Mouse (Mus musculus): Measurements from ENCODE around the gene Tob2.

Tob2 gene

DNA sequence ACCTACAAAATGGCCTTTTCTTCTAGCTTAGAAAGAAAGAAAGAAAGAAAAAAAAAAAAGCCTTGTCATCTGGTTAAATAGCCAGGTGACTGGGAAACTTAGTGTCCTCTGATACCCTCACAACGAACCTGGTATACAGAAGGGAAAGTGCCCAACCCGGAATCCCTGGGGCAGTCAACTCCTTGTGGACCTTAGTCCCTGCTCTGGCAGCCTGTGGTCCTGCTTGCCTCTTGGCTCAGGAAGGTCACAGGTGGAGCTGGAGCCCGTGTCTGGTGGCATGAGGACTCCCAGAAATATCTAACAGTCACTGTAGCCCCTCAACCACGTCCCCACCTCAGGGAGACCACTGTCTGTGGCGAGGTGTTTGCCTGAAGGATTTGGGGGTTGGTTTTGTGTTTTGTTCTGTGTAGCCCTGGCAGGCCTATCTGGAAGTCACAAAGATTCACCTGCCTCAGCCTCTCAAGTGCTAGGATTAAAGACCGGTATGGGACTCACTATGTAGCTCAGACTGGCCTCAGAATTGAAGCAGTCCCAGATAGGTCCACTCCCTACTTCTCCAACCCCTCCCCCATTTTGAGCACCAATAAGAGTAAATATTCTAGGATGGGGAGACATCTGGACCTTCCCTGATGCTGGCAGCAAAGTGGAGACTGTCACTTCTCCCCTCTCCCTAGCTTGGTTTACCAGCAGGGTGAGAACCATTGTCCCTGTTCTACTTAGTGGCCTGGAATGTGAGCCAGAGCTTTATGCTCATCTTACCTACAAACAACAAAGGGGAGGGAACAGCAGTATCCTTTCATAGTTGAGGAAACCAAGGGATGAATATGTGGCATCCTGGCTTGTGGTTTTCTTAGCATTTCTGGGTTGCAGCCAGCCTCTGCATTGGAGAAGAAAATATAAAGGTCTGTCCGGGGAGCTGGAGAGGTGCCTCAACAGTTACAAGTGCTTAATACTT lies 21.4 kb downstream of the Tob2 start:
- no peak for DNase-seq (ENCODE audit: low read depth)

DNA sequence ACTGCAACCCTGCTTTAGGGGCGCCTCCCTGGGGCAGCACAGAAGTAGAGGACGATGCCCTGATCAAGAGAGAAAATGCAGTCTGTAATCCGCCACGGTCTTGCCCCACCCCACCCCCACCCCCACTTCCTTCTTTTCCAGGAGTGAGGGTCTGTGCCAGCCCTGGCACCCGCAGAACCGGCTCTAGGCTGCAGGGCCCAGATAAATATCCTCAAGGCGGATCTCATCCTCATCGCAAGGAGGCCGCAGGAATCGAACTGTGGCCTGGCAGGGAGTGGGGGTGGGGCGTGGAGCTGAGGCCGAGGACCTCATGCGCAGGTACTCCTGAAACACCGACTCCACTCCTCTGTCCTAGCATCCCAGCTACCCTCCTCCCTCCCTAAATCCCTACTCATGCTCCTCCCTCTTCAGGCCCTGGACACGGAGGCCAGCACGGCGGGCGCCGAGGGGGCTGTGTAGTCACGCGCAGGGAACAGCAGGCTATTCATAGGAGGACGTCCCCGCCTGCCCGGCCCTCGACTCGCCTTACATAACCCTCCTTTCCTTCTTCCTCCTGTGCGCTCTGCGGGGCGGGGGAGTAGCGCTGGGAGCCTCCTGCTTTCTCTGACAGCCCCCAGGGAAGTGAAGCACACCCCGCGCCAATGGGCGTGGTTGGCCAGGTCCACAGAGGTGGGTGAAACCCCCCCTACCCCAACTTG lies 22.3 kb downstream of the Tob2 start:
- DNase-seq (ENCODE audit: low read depth) = no peak

DNA sequence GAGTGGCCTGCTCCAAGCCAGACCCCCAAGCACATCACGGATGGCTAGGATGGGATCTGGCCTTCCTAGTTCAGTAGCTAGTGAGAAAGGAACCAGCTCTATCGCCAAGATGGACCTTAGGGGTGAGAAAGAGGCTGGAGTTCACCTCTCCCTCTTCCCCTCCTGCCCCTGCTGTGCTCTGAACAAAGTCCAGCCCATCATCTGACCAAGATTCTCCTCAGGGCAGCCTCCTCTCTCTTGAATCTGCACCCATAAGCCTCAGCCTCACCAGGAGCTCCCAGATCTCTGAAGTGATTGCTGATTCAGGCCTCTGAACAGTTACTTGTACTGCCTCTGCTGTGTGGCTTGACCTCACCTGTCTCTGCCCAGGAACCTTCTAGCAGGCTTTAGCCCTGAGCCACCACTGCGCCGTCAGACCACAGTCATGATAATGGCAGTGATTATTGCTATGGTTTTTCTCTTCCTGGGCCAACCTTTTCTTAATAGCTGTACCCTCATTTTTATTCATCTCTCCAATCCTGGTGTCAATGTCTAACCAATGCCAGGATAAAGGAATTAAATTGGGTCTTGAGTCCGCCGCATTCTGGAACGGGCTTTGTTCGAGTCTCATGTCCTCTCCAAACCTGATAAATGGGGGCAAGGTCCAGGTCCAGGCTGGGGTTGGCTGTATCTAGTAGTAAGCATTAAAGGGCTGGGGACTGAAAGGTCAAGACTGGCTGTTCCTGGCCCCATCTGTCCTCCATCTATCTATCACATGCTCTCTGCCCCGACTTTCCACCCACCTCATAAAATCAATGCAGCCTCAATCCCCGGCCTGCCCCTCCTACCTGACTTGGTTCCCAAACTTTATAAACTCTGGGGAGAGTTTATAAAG lies 23.4 kb downstream of the Tob2 start:
- DNase-seq (ENCODE audit: low read depth) = no peak

DNA sequence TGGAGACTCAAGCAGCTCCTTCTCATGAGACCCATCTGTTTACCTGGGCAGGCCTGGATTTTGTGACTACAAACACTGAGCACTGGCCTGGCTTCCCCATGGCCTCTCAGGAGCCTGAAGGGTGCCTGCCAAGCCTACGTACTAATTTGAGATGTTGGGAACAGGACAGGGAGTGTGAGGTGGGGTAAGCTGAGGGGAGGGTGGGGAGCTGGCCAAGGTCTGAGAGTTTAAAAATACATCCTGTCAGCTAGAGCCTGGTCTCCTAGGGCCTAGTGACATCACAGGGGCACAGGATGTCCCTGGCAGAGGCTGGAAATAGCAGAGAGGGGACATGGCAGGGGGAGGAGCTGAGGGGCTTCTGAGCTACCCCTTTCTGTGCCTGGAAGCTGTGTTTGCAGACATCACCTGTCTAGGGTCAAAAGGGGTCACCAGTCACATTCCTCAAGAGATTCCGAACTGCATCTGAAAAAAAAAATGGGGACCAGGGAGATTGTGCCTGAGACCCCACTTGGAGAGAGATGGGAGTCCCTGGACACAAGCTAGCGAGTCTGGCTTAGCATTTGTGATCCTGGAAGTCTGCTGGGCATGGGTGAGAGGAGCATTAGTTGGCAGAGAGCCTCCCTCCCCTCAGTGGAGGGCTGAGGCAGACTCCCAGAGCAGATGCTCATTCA lies 24.3 kb downstream of the Tob2 start:
- no peak for DNase-seq (ENCODE audit: low read depth)

DNA sequence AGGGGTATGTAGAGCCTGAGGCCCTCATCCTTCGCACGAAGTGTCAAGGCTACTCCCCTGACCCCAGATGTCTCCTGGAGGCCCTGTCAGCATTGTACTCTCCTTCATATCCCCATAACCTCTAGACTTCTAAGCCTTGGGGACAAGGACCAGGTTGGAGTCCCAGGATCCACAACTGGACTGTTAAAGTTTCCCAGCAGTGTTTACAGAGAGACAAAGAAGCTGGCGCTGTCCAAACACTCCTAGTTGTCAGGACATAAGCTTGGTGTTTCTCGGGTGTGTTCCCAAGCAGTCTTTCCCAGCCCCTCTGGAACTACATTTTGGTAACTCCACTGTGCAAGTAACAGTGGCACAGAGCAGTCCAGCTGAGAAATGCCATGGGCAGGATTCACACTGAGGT lies 25.1 kb downstream of the Tob2 start:
- no peak for DNase-seq (ENCODE audit: low read depth)

DNA sequence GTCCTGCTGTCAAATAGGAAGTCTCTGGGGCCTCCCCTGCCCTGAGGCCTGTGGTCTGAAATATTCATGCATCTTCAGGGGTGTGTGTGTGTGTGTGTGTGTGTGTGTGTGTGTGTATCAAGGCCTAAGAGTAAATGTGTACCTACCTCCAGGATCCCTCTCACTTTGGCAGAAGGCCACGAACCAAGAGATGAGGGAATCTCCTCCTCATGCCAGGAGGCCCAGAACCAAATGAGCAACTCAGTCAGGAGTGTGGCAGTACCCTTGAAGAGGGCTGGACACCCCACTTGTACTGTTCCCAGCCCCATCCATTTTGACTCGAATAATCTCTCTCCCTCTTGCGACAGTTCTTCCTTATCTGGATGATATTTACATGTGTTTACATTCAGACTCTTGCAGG lies 26.4 kb downstream of the Tob2 start:
- no peak for DNase-seq (ENCODE audit: low read depth)

DNA sequence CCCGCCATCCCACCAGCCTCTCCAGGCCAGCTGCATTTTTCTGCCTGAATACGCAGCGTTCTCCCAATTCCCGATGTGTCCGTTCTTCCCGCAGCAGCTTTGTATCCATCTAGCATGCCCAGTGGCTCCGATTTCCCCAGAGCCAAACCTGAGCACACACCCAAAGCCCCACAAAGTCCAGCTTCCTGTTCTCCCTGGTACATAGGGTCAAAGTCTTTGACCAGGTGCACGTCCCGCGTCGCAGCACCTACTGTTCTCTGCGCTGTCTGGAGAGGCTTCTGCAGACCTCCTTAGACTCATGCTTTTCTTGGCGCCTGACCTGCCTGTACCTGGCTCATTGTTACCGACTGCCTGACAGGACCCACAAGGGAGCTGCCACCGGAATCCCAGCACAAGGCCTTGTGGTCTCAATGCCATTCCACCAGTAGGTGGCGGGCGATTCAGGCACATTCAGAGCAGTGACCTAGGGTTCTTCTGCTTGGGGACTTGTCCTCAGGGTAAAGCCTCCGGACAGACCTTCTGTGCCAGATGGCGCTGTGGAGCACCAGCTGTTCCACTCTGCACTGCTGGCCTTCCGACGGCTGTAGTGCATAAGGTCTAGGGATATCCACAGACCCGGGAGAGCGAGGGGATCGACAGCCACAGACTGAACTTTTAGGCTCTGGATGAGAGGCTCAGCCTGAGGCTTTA lies 27.3 kb downstream of the Tob2 start:
- DNase-seq (ENCODE audit: low read depth) = peak; percentile 92

DNA sequence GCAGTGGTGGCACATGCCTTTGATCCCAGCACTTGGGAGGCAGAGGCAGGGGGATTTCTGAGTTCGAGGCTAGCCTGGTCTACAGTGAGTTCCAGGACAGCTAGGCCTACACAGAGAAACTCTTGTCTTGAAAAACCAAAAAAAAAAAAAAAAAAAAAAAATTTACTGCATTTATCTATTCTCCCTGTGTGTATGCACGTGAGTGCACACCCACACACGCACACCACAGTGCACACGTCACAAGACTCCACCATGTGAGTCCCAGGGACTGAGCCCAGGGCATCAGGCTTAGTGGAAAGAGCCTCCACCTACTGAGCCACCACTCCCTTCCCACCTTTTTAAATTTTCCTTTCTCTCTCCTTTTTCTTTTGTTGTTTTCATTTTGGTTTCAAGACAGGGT lies 28.1 kb downstream of the Tob2 start:
- no peak for DNase-seq (ENCODE audit: low read depth)

DNA sequence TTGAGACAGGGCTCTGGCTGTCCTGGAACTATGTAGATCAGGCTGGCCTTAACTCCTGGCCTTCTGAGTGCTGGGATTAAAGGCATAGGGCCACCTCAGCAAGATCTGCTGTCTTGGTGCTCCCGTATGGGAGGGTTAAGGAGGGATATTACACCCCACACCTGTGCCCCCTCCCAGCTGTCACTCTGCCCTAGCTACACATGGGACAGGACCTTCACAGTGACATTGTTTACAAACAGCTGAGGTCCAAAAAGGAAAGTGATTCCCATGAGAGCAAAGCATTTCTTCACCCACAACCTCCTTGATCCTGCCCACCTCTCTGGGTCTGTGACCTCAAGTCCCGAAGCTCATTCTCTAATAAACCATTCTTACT lies 29.4 kb downstream of the Tob2 start:
- no peak for DNase-seq (ENCODE audit: low read depth)

DNA sequence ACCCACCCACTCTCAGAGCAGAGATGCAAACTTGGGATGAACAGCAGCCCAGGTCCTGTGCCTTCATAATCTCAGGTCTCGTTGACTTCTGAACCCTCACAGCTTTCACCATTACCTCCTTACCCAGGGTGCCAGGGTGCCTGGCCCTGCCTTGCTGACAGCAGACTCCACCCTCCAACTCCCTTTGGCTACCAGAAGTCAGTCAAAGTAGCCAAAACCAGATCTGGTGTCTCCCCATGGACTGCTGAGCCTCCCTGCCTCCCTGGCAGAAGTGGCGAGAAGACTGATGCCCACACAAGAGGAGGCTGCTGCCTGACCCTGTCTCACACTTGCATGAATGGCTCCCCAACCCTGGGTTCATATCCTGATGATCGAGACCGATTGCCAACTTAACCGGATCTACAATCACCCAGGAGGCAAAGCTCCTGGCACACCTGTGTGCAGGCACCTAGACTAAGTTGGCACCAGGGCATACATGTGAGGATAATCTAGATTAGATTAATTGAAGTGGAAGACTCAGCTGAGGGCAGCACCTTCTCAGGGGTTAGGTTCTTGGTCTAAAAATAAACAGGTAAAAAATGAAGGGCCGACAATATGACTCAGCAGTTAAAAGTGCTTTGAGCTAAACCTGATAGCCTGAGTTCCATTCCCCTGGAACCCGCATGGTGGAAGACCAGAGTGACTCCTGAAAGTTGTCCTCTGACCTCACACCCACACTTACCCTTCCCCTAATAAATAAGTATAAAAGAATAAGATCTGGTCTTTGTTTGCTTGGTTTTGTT lies 30.0 kb downstream of the Tob2 start:
- DNase-seq (ENCODE audit: low read depth) = no peak

DNA sequence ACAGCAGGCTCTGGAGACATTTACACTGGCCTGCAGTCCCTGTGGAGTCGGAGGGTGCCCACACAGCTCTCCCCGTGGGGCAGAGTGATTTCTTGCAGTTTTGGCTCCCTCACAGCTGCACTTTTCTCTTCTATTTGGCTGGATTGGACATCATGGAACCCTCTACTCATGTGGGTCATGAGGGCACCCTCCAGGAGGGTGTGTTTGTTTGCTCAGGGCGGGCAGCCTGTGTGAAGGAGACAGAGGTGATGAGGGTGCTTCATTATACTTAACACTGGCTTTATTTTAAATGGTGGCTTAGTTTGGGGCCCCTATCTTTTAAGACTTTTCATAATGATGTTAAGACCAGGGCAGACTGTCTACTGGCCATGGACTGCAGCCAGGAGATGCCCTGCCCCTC lies 33.8 kb downstream of the Tob2 start:
- DNase-seq (ENCODE audit: low read depth) = no peak

DNA sequence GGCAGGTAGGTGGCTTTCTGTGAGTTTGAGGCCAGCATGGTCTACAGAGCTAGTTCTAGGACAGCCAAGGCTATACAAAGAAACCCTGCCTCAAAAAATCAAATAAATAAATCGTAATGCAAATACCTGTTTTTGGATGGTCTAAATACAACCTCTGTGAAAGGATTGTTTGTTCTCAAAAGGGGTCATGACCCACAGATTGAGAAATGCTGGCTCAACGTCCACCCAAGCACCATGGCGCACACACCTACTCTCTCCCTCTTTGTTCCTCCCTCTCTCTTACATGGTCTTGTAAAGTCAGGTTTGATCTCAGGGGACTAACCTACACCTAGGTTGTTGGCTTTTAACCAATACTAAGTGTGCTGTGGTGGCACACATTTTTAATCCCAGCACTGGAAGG lies 36.0 kb downstream of the Tob2 start:
- DNase-seq (ENCODE audit: low read depth) = no peak

DNA sequence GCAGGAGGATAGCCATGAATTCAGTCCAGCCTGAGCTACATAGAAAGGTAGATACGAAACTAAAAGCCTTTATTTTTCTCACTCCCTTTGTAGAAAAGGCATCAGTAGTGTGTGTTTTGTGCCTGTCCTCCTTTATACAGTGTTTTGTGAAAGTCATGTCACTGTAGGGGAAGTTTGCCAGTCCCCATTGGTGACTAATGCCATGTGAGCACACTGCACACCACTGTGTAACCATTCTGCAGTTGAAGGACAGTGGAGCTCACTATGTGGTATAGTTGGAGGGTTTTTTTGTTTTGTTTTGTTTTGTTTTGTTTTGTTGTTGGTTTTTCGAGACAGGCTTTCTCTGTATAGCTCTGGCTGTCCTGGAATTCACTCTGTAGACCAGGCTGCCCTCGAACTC lies 40.2 kb downstream of the Tob2 start:
- DNase-seq (ENCODE audit: low read depth) = no peak

DNA sequence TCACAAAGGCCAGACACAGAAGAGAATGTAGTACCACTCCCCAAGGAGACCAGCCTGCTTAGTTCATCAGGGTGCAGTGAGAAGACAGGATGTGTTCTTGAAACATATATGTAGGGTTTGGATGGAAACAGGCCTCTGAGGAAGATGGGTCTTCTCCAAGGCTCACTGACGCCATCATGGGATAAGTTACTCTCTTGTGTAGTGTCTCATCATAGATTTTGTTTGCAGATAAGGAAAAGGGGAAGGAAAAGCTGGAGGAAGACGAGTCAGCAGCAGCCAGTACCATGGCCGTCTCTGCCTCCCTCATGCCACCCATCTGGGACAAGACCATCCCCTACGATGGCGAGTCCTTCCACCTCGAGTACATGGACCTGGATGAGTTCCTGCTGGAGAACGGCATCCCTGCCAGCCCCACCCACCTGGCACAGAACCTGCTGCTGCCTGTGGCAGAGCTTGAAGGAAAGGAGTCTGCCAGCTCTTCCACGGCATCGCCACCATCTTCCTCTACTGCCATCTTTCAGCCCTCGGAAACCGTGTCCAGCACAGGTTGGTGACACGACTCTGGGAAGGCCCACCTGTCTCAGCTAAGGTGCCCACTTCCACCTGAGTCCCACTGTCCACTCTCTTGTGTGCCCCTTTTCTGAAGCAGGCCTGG lies 43.8 kb downstream of the Tob2 start:
- no peak for DNase-seq (ENCODE audit: low read depth)

DNA sequence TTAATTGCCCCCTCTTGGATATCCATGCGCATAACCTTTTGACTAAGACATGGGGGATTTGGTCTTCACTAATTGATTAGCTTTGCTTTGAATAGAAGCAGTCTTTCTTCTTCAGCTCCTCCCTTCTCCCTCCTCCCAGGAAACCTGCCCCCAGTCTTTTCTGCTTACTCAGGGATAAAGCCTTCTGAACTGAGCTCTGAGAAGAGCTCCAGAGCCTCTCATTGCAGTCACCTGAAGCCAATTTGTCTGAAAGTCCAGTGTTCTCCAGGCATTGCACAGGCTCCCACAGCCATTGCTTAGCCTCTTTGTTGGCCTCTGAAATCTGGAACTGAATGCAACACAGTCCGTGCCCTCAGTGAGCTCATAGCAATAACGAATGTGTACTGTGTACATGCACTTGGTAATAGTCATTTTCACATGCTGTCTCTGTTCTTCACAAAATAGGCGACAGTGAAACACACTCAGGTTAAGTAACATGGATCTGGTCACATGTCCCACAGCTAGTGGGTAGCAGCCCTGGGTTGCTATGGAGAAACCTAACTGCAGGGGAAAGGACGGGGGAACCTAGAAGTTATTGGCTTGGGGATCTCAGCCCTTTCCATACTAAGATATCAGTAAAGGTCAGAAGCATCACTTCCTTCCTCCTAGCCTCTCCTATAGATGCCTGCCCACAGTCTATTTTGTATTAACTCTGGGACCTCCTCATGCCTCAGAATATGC lies 44.5 kb downstream of the Tob2 start:
- no peak for DNase-seq (ENCODE audit: low read depth)

DNA sequence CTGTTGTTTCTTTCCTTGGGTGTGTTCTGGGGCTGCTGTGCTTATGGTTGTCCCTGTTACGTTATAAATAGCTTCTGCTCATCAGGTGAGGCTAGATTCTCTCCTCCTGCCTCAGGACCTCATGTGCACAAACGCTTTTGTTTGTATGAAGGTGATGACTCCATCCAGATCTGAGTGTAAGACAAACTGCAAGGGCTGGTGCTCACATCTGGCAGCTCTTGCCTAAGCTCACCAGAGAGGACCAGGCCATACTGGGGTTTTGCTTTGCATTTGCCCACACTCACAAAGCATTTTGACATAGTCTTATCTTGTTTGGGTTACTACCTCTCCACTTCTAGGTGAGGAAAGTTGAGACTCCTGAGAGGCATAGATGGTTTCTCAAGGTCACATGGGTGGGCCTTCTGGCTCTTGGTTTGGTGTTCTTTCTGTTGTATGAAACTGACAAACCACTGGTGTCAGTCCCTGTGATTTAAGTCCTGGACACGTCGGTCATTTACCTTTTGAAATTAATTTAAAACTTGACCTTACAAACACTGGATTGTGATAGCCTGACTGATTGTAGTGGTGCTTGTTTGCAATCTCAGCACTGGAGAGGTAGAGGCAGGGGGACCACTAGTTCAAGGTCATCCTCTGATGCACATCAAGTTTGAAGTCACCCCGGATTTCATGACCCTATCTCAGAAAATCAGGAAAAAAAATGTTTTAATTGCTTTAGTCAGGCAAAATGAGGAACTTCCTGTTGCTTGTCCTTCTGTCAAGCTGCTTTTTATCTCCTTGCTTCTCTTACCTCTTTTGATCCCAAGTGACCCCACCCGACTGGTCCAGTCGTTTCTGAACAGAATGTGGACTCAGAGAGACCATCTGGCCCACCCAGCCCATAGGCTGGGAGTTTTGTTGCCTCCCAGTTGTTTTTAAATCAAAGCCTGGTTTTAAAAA lies 45.6 kb downstream of the Tob2 start:
- no peak for DNase-seq (ENCODE audit: low read depth)

DNA sequence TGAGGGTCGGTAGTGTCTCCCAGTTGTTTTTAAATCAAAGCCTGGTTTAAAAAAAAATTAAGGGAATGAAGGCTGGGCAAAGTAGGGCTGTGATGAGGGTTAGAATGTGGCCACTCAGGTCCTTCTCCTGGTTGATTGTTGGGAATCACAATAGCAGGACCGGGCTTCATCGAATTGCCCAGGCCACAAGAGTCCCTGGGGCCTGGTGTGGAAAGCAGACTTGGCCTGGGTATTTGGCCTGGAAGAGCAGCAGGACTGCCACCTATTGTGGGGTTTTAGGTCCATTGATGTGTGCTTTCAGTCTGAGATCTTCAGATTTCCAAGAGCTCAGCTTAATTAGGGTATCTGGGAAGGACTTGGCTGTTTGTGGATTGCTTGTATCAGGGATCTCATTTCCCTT lies 46.3 kb downstream of the Tob2 start:
- no peak for DNase-seq (ENCODE audit: low read depth)

DNA sequence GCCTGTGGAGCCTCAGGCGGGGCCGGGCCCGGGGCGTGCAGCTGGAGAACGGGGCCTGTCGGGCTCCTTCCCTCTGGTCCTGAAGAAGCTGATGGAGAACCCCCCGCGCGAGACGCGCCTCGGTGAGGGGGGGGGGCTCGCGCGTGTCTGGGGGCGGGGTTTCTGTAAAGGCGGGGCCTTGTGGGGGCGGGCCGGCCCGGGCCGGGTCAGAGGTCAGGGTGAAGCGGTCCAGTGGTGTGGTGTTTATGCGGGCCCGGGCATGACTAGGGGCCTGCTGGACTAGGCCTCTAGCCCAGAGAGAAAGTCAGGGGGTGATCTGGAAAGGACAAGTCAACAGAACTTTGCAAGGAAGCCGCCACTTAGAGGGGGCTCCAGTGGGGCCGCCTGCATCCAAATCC lies 47.0 kb downstream of the Tob2 start:
- no peak for DNase-seq (ENCODE audit: low read depth)

Data from c-Kit-positive CD71-positive TER-119-negative erythroid progenitor cells, embryonic 14.5 days (primary cell).